Mouse (Mus musculus) embryonic facial prominence, embryonic 11.5 days (tissue): ENCODE results near the gene Taf4. TPM values are rescaled to one million over a fixed set of nuclear protein-coding genes. Genes with fewer than 3 reads are reported as not detected.

Experiments
- ATAC-seq: fragments of 200-750 bp; cut with Nextera tagmentation; replicated peaks from 2 replicates; pipeline ENCODE4 v1.8.0; 2017; ENCODE audit warnings: low read depth; ENCODE audit not compliant: insufficient number of reproducible peaks, low FRiP score, low TSS enrichment
- DNase-seq: peaks from one replicate; pipeline ENCODE4 v3.0.0-alpha.2; 2015; ENCODE audit warnings: low spot score
- H3K27ac ChIP-seq: fragments of 300-500 bp; sonication (generic); replicated peaks from 2 replicates; pipeline ENCODE4 v1.5.1; 2014; ENCODE audit warnings: mild to moderate bottlenecking, low read depth, low read length, control low read depth
- H3K27me3 ChIP-seq: fragments of 300-500 bp; sonication (generic); 2 replicates; pipeline ENCODE4 v1.6.1; 2014; ENCODE audit warnings: mild to moderate bottlenecking, low read length, moderate library complexity, mixed read lengths; ENCODE audit not compliant: control insufficient read depth, insufficient read depth
- H3K36me3 ChIP-seq: fragments of 300-500 bp; sonication (generic); replicated peaks from 2 replicates; pipeline ENCODE4 v1.6.1; 2014; ENCODE audit warnings: low read depth, mild to moderate bottlenecking, low read length, moderate library complexity, mixed read lengths; ENCODE audit not compliant: control insufficient read depth, insufficient read depth
- H3K4me1 ChIP-seq: fragments of 300-500 bp; sonication (generic); 2 replicates; pipeline ENCODE4 v1.6.1; 2014; ENCODE audit warnings: low read length, mixed read lengths; ENCODE audit not compliant: control insufficient read depth, insufficient read depth
- H3K4me2 ChIP-seq: fragments of 300-500 bp; sonication (generic); 2 replicates; pipeline ENCODE4 v1.6.1; 2014; ENCODE audit warnings: low read depth, mild to moderate bottlenecking, control low read depth, low read length, moderate library complexity
- H3K4me3 ChIP-seq: fragments of 300-500 bp; sonication (generic); 2 replicates; pipeline ENCODE4 v1.5.1; 2014; ENCODE audit warnings: low read depth, low read length, control low read depth
- H3K9ac ChIP-seq: fragments of 300-500 bp; sonication (generic); replicated peaks from 2 replicates; pipeline ENCODE4 v1.6.1; 2014; ENCODE audit warnings: mild to moderate bottlenecking, control low read depth, low read length
- H3K9me3 ChIP-seq: fragments of 300-500 bp; sonication (generic); replicated peaks from 2 replicates; pipeline ENCODE4 v1.6.1; 2016; ENCODE audit warnings: mild to moderate bottlenecking, low read length, inconsistent platforms, mixed read lengths; ENCODE audit not compliant: control insufficient read depth
- WGBS: fragments of 180-500 bp; shearing (Covaris S2); extraction: QIAGEN DNeasy Blood & Tissue Kit; methylation state at CpG from one replicate; pipeline ENCODE4 v1.1.7; 2014; 5-methylcytosine and 5-hydroxymethylcytosine counted together
- polyA plus RNA-seq: library from polyadenylated mRNA; unstranded; fragments of >200 nt; fragmentation: Nextera tagmentation; extraction: Ambion mirVana; gene quantifications from 2 replicates; pipeline ENCODE4 v1.2.1, GENCODE M21; 2014

Gene Taf4
- polyA plus RNA-seq, 1 experiment from 2014 or later = 4.4 TPM

DNA sequence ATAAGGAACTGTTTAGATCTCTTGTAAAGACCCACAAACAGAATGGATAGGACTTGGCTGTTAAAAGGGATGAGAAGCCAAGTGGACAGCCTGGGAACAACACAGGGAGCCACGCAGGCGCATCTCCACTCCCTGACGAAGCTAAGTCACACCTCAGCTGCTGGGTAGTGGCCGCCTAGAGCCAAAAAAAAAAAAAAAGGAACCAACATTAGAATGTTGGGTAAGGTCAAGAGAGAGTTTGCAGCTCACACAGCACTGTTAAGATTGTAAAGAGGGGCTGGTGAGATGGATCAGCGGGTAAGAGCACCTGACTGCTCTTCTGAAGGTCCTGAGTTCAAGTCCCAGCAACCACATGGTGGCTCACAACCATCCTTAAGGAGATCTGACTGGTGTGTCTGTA is 27.6 kb downstream of the Taf4 start:
- Histone ChIP-seq H3K4me1 (0 out of 2 replicates have a peak, but pooled peaks cover 3% of the 10 kb centered on the region), H3K27ac (no peak overlapping the region), H3K36me3 (no peaks in the 10 kb centered on the region), H3K9me3 (no peaks in the 10 kb centered on the region), H3K4me2 (no peak overlapping the region), H3K9ac (no peak overlapping the region), H3K4me3 (no peak overlapping the region), H3K27me3 (no peaks in the 10 kb centered on the region)
- no peak for ATAC-seq
- WGBS = 90% methylated on average over 5 of the region's 5 CpGs
- DNase-seq = no peak

DNA sequence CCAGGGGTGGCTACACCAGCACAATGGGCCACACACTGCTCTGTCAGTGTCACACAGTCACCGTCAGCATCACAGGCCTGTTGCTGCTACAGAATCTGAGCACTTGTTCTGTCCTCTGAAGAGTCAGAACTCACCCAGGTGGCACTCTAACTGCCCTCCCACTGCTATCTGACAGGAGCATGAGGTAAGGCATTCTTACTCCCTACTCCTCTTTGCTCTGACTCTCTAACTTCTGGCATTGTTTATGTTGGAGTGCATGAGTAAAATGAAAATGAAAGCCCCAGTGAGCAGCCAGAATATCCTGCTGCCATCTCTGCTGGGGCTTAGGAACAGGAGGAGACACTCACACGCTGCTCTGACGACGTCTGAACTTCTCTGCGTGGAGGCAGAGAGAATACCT is 28.8 kb downstream of the Taf4 start:
- WGBS = 57% methylated on average over 5 of the region's 5 CpGs
- no peak for DNase-seq
- H3K4me1 ChIP-seq = 0 out of 2 replicates have a peak, but pooled peaks cover 3% of the 10 kb centered on the region

GRCm38 (mm10) chr2:179946496-179946895 is 29.9 kb downstream of the Taf4 start:
- no peak overlapping the region for H3K9ac ChIP-seq
- H3K27me3 ChIP-seq = no peaks in the 10 kb centered on the region
- no peaks in the 10 kb centered on the region for H3K36me3 ChIP-seq
- H3K4me2 ChIP-seq = no peak overlapping the region
- no peak overlapping the region for H3K4me3 ChIP-seq
- H3K9me3 ChIP-seq = no peaks in the 10 kb centered on the region
- H3K27ac ChIP-seq = no peak overlapping the region
- H3K4me1 ChIP-seq = 0 out of 2 replicates have a peak, but pooled peaks cover 3% of the 10 kb centered on the region
- DNase-seq = no peak
- 90% methylated on average over 6 of the region's 6 CpGs for WGBS
- ATAC-seq = no peak

More for the DNA sequence above, 28.8 kb downstream of the Taf4 start:
- no peaks in the 10 kb centered on the region for H3K36me3 ChIP-seq
- H3K4me2 ChIP-seq = no peak overlapping the region
- H3K27me3 ChIP-seq = no peaks in the 10 kb centered on the region
- no peak overlapping the region for H3K9ac ChIP-seq
- H3K9me3 ChIP-seq = no peaks in the 10 kb centered on the region
- no peak for ATAC-seq
- no peak overlapping the region for H3K27ac ChIP-seq
- no peak overlapping the region for H3K4me3 ChIP-seq

GRCm38 (mm10) chr2:179945051-179945450 is 31.4 kb downstream of the Taf4 start:
- H3K27ac ChIP-seq = no peak overlapping the region
- no peaks in the 10 kb centered on the region for H3K9me3 ChIP-seq
- no peaks in the 10 kb centered on the region for H3K36me3 ChIP-seq
- H3K27me3 ChIP-seq = no peaks in the 10 kb centered on the region
- WGBS = 39% methylated on average over 4 of the region's 4 CpGs
- DNase-seq (no peak), ATAC-seq (no peak)
- 0 out of 2 replicates have a peak, but pooled peaks cover 3% of the 10 kb centered on the region for H3K4me1 ChIP-seq
- no peak overlapping the region for H3K4me3 ChIP-seq
- H3K9ac ChIP-seq = no peak overlapping the region
- no peak overlapping the region for H3K4me2 ChIP-seq

- 0 out of 2 replicates have a peak, but pooled peaks cover 3% of the 10 kb centered on the region for H3K4me1 ChIP-seq
Observed at GRCm38 (mm10) chr2:179941696-179942095, 34.8 kb downstream of the Taf4 start.

GRCm38 (mm10) chr2:179937091-179937490 is 39.4 kb downstream of the Taf4 start:
- Histone ChIP-seq H3K27me3 (no peaks in the 10 kb centered on the region), H3K27ac (no peak overlapping the region), H3K36me3 (no peaks in the 10 kb centered on the region), H3K4me3 (no peak overlapping the region), H3K4me2 (no peak overlapping the region), H3K9ac (no peak overlapping the region), H3K4me1 (no peaks in the 10 kb centered on the region), H3K9me3 (no peaks in the 10 kb centered on the region)
- DNase-seq (no peak), ATAC-seq (no peak)
- WGBS = 88% methylated on average over 4 of the region's 4 CpGs

More at GRCm38 (mm10) chr2:179941696-179942095, 34.8 kb downstream of the Taf4 start:
- no peak overlapping the region for H3K27ac ChIP-seq
- DNase-seq (no peak), ATAC-seq (no peak)
- H3K9ac ChIP-seq = no peak overlapping the region
- no peaks in the 10 kb centered on the region for H3K27me3 ChIP-seq
- no peak overlapping the region for H3K4me2 ChIP-seq
- WGBS = 100% methylated on average over 1 of the region's 1 CpGs
- H3K9me3 ChIP-seq = no peaks in the 10 kb centered on the region
- no peaks in the 10 kb centered on the region for H3K36me3 ChIP-seq
- no peak overlapping the region for H3K4me3 ChIP-seq

GRCm38 (mm10) chr2:179934165-179934564 is 42.3 kb downstream of the Taf4 start:
- H3K27ac ChIP-seq = no peak overlapping the region
- 61% methylated on average over 3 of the region's 3 CpGs for WGBS

DNA sequence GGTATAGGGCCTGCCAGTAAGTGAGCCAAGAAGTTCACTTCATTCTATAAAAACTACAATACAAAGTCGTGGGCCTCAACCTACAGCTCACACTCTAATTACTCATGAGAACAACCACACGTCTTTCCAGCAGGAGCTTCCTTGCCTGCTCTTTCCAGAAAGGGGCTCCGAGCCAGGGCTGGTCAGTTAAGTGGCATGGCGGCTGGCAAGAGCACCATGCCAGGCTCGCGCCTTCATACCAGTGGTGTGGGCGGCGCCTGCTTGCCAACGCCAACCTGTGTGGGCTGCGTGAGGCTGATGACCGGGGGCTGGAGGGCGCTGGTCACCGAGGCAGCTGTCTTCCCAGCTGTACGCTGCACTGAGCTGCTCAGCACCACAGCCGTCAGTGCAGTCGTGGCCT is 44.7 kb downstream of the Taf4 start:
- no peak overlapping the region for H3K4me3 ChIP-seq
- H3K4me1 ChIP-seq = no peaks in the 10 kb centered on the region
- H3K9me3 ChIP-seq = no peaks in the 10 kb centered on the region
- H3K36me3 ChIP-seq = peaks cover 2% of the 10 kb centered on the region; the same call in 1 of the 2 replicates
- DNase-seq (no peak), ATAC-seq (no peak)
- no peak overlapping the region for H3K27ac ChIP-seq
- H3K9ac ChIP-seq = no peak overlapping the region
- no peaks in the 10 kb centered on the region for H3K27me3 ChIP-seq
- H3K4me2 ChIP-seq = no peak overlapping the region
- 91% methylated on average over 16 of the region's 16 CpGs for WGBS

More at GRCm38 (mm10) chr2:179934165-179934564, 42.3 kb downstream of the Taf4 start:
- Histone ChIP-seq H3K36me3 (peaks cover 2% of the 10 kb centered on the region; the same call in 1 of the 2 replicates), H3K4me2 (no peak overlapping the region), H3K27me3 (no peaks in the 10 kb centered on the region), H3K4me1 (no peaks in the 10 kb centered on the region), H3K9ac (no peak overlapping the region), H3K4me3 (no peak overlapping the region), H3K9me3 (no peaks in the 10 kb centered on the region)
- ATAC-seq (no peak), DNase-seq (no peak)
